Mouse (Mus musculus): Measurements from ENCODE around the gene Il1rl2.

DNA sequence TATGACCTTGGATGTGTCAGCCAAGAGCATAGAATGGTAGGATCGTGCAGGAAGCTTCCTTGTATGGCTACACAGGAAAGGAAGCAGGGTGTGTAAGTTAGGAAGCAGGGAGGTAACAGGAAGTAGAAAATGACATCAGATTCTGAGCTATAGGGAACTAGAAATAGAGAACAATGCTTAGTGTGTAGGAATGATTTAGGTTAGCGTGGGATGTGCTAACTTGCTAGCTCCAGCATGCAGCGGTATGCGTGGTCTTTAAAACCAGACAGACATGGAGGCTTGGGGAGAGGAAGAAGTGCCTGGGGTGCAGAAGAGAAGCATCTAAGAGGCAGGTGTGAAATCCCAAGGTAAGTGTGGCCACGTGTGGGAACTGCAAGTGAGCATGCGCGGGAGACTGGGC is 80.3 kb downstream of the Il1rl2 start:
- TF ChIP-seq CTCF (IDR thresholded peaks at IDR 0.05; ENCODE audit: control insufficient read depth, insufficient read depth, insufficient read length) (no peak), FOSL1 (IDR thresholded peaks at IDR 0.05; ENCODE audit: insufficient read depth, low read length, poor library complexity, severe bottlenecking) (no peak)

Data from C2C12 (cell line).